Mouse (Mus musculus) CH12.LX (cell line): Measurements from ENCODE around the gene Trappc4.

ENCODE experiments used
- CTCF ChIP-seq, 2 experiments: IDR thresholded peaks in 1 of 2; conservative IDR thresholded peaks in 1 of 2; 2 replicates each; pipeline ENCODE4 v1.5.1; 2011 to 2012; ENCODE audit warnings: low read depth in 2 of 2, low read length in 2 of 2, improper control_type of control experiment in 1 of 2, inconsistent platforms in 1 of 2, mild to moderate bottlenecking in 1 of 2, moderate library complexity in 1 of 2
- E2F4 ChIP-seq: IDR thresholded peaks from 2 replicates; pipeline ENCODE4 v1.6.1; 2011; ENCODE audit warnings: low read depth, low read length, improper control_type of control experiment; ENCODE audit not compliant: insufficient replicate concordance
- ELF1 ChIP-seq: IDR thresholded peaks from 2 replicates; pipeline ENCODE4 v1.6.1; 2014; ENCODE audit warnings: low read depth, mild to moderate bottlenecking, inconsistent platforms, low read length, improper control_type of control experiment
- EP300 ChIP-seq: IDR thresholded peaks from 2 replicates; pipeline ENCODE4 v1.6.1; 2011; ENCODE audit warnings: low read length, improper control_type of control experiment
- MEF2A ChIP-seq: IDR thresholded peaks from 2 replicates; pipeline ENCODE4 v1.6.1; 2014; ENCODE audit warnings: low read depth, mild to moderate bottlenecking, inconsistent platforms, low read length, improper control_type of control experiment, borderline replicate concordance
- MXI1 ChIP-seq: IDR thresholded peaks from 2 replicates; pipeline ENCODE4 v1.6.1; 2011; ENCODE audit warnings: mild to moderate bottlenecking, low read depth, low read length, improper control_type of control experiment
- PAX5 ChIP-seq: IDR thresholded peaks from 2 replicates; pipeline ENCODE4 v1.6.1; 2012; ENCODE audit warnings: low read length, inconsistent platforms, mixed read lengths
- POLR2A ChIP-seq: IDR thresholded peaks from 2 replicates; pipeline ENCODE4 v1.6.1; 2011; ENCODE audit warnings: low read depth, mild to moderate bottlenecking, improper control_type of control experiment, low read length
- RCOR1 ChIP-seq: conservative IDR thresholded peaks from 2 replicates; pipeline ENCODE4 v1.6.1; 2012; ENCODE audit warnings: low read depth, mild to moderate bottlenecking, inconsistent platforms, low read length, improper control_type of control experiment
- TBP ChIP-seq: conservative IDR thresholded peaks from 2 replicates; pipeline ENCODE4 v1.6.1; 2011; ENCODE audit warnings: low read depth, low read length, improper control_type of control experiment
- ZC3H11A ChIP-seq: IDR thresholded peaks from 2 replicates; pipeline ENCODE4 v1.6.1; 2012; ENCODE audit warnings: low read depth, mild to moderate bottlenecking, inconsistent platforms, low read length, improper control_type of control experiment
- ZNF384 ChIP-seq: IDR thresholded peaks from 2 replicates; pipeline ENCODE4 v1.6.1; 2012; ENCODE audit warnings: low read depth, low read length, improper control_type of control experiment, inconsistent platforms

GRCm38 (mm10) chr9:44407752-44408097 is 325 bp upstream of the Trappc4 start:
- TF ChIP-seq EP300 (no peak), POLR2A (no peak), MXI1 (0 out of 2 replicates have a peak, but pooled peaks have one; percentile 20), CTCF (conservative IDR thresholded peaks at IDR 0.05 in 1 of 2, IDR thresholded peaks at IDR 0.05 in 1 of 2; ENCODE audit: low read depth in 2 of 2, low read length in 2 of 2) (no peak), E2F4 (no peak), ZNF384 (no peak), MEF2A (no peak), TBP (no peak), PAX5 (no peak), ELF1 (no peak), ZC3H11A (no peak), RCOR1 (no peak)
